Mouse (Mus musculus): ENCODE data around the gene Fignl2. TPM values are rescaled to one million over a fixed set of nuclear protein-coding genes. Genes with fewer than 3 reads are reported as not detected.

Fignl2 gene
- polyA plus RNA-seq, 2 experiments, result 0.28 to 1.0 TPM

DNA sequence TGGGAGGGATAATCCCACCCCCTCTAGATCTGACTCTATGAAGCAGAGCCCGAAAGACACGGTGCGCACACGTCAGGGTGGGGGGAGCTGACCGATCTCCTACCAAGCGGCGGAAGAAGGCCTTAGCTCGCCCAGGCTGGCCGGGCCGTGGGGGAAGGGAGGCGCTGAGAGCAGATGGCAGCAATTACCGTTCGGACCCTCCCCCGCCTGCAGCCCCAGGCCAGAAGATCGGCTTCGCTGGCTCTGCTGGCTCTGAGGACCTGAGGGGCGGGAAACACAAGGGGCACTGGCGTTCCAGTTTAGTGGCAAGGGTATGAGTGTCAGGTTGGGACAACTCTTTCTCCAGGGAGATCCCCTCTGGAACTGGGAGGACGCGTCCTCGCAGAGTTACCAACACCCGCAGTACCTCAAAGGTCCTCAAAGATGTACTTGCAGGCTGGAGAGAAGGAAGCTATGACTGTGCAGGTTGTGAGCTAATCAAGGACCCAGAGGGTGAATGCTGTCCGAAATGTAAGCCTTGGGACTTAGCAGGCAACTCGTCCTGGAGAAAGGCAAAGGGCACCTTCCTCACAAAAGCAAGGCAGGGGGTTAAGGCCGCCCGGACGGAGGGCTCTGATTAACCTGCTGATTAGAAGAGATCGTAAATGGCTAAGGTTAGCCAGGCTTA is 19.8 kb upstream of the Fignl2 start:
- Histone ChIP-seq H3K27me3 (ENCODE audit: control insufficient read depth, insufficient read depth, low read length) (no peaks in the 10 kb centered on the region; the same call in 1 of the 2 replicates), H3K4me1 (replicated peaks; ENCODE audit: control insufficient read depth in 2 of 2, insufficient read depth in 2 of 2, low read length in 1 of 2) (no peaks in the 10 kb centered on the region), H3K27ac (no peak overlapping the region), H3K9me3 (ENCODE audit: control insufficient read depth, low read length) (no peaks in the 10 kb centered on the region), H3K36me3 (replicated peaks; ENCODE audit: control insufficient read depth, insufficient read depth, low read depth) (no peaks in the 10 kb centered on the region), H3K4me3 (ENCODE audit: insufficient read depth in 1 of 2, low read depth in 2 of 2, low read length in 2 of 2) (no peak overlapping the region), H3K9ac (replicated peaks) (no peak overlapping the region), H3K4me2 (ENCODE audit: low read depth) (0 out of 2 replicates have a peak overlapping the region, but pooled peaks have one; percentile 1)
- no peak for TF ChIP-seq CTCF (IDR thresholded peaks at IDR 0.05; ENCODE audit: low read depth)
- TF ChIP-seq EP300 (IDR thresholded peaks at IDR 0.05; ENCODE audit: low read depth), result no peak
- no peak for DNase-seq (ENCODE audit: low read depth in 3 of 3, low spot score in 3 of 3)
- 6% methylated on average over 28 of the region's 28 CpGs for WGBS (ENCODE audit: insufficient replicate concordance)
- no peak for ATAC-seq (ENCODE audit: insufficient read depth)

DNA sequence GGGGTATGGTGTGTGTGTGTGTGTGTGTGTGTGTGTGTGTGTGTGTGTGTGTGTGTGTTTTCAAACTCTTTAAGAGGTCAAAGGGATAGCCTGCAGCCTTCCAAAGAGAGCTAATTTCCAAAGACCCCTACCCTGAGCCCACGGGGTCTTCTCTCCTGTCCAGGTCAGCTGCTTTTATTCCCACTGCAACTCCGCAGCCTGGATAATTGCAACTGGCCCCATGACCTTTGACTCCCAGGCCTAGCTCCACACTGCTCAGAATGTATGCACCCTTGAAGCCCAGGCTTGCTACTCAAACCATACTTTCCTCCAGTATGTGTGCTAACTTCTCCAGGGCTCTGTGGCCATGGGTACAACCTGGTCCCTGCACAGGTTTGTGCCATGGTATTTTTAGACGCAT is 17.0 kb upstream of the Fignl2 start:
- DNase-seq (ENCODE audit: low read depth in 3 of 3, low spot score in 3 of 3) (no peak), ATAC-seq (ENCODE audit: insufficient read depth) (no peak)
- no peak overlapping the region for H3K9ac ChIP-seq (replicated peaks)
- no peaks in the 10 kb centered on the region; the same call in none of the 2 replicates for H3K27me3 ChIP-seq (ENCODE audit: control insufficient read depth, insufficient read depth, low read length)
- no peak overlapping the region for H3K4me2 ChIP-seq (ENCODE audit: low read depth)
- no peak overlapping the region for H3K27ac ChIP-seq
- 46% methylated on average over 3 of the region's 3 CpGs for WGBS (ENCODE audit: insufficient replicate concordance)
- no peak overlapping the region for H3K4me3 ChIP-seq (ENCODE audit: insufficient read depth in 1 of 2, low read depth in 2 of 2, low read length in 2 of 2)
- no peaks in the 10 kb centered on the region for H3K36me3 ChIP-seq (replicated peaks; ENCODE audit: control insufficient read depth, insufficient read depth, low read depth)
- H3K4me1 ChIP-seq (replicated peaks; ENCODE audit: control insufficient read depth in 2 of 2, insufficient read depth in 2 of 2, low read length in 1 of 2), result no peaks in the 10 kb centered on the region
- no peaks in the 10 kb centered on the region for H3K9me3 ChIP-seq (ENCODE audit: control insufficient read depth, low read length)
- no peak for TF ChIP-seq EP300 (IDR thresholded peaks at IDR 0.05; ENCODE audit: low read depth)
- no peak for TF ChIP-seq CTCF (IDR thresholded peaks at IDR 0.05; ENCODE audit: low read depth)

DNA sequence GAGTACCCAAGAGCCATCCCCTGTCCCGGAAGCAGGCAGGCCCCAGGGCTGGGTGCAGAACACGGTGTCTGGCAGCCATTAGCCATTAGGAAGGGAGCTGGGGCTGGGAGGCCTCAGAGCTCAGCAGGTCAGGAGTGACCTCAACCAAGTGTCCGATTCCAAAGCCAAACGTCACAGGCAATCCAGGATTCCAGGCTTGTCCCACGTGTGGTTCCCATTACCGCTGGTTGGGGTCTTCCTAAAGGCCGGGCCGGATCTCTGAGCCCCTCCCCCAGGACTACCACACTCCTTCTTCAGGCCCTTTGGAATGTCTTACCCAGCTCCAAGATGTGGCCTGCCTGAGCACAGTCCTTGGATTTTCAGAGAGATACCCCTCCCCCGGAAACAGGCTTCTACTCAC is 16.6 kb upstream of the Fignl2 start:
- no peak for ATAC-seq (ENCODE audit: insufficient read depth)

DNA sequence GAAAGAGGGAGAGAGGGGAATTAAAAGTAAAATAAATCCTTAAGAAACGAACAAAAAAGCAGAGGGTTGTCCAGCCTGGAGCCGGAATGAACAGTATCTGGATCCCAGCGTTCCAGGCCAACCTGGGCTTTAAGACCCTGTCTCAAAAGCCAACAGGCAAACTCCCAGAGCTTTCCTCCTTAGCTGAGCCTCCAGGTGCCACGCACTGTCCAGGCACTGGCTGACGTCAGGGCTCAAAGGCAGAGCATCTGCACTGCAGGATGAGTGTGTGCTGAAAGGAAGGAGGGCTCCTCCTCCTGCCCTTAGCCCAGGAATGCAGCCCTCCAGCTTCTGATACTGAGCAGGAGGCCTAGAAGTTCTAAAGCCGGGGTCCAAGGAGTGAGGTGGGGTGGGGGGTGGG is 15.6 kb upstream of the Fignl2 start:
- 55% methylated on average over 6 of the region's 6 CpGs for WGBS (ENCODE audit: insufficient replicate concordance)
- H3K4me3 ChIP-seq (ENCODE audit: insufficient read depth in 1 of 2, low read depth in 2 of 2, low read length in 2 of 2), result no peak overlapping the region
- no peak overlapping the region for H3K9ac ChIP-seq (replicated peaks)
- H3K4me1 ChIP-seq (replicated peaks; ENCODE audit: control insufficient read depth in 2 of 2, insufficient read depth in 2 of 2, low read length in 1 of 2), result no peaks in the 10 kb centered on the region
- H3K4me2 ChIP-seq (ENCODE audit: low read depth), result no peak overlapping the region
- no peak for ATAC-seq (ENCODE audit: insufficient read depth)
- H3K27me3 ChIP-seq (ENCODE audit: control insufficient read depth, insufficient read depth, low read length), result no peaks in the 10 kb centered on the region; the same call in none of the 2 replicates
- no peak for DNase-seq (ENCODE audit: low read depth in 3 of 3, low spot score in 3 of 3)
- H3K27ac ChIP-seq, result no peak overlapping the region
- no peaks in the 10 kb centered on the region for H3K9me3 ChIP-seq (ENCODE audit: control insufficient read depth, low read length)
- no peak for TF ChIP-seq CTCF (IDR thresholded peaks at IDR 0.05; ENCODE audit: low read depth)
- no peak for TF ChIP-seq EP300 (IDR thresholded peaks at IDR 0.05; ENCODE audit: low read depth)
- no peaks in the 10 kb centered on the region for H3K36me3 ChIP-seq (replicated peaks; ENCODE audit: control insufficient read depth, insufficient read depth, low read depth)

More for the DNA sequence above, 16.6 kb upstream of the Fignl2 start:
- H3K4me2 ChIP-seq (ENCODE audit: low read depth), result no peak overlapping the region
- no peak overlapping the region for H3K9ac ChIP-seq (replicated peaks)
- DNase-seq (ENCODE audit: low read depth in 3 of 3, low spot score in 3 of 3), result no peak
- 63% methylated on average over 9 of the region's 9 CpGs for WGBS (ENCODE audit: insufficient replicate concordance)
- H3K9me3 ChIP-seq (ENCODE audit: control insufficient read depth, low read length), result no peaks in the 10 kb centered on the region
- H3K4me1 ChIP-seq (replicated peaks; ENCODE audit: control insufficient read depth in 2 of 2, insufficient read depth in 2 of 2, low read length in 1 of 2), result no peaks in the 10 kb centered on the region
- TF ChIP-seq CTCF (IDR thresholded peaks at IDR 0.05; ENCODE audit: low read depth) (no peak), EP300 (IDR thresholded peaks at IDR 0.05; ENCODE audit: low read depth) (no peak)
- no peaks in the 10 kb centered on the region; the same call in none of the 2 replicates for H3K27me3 ChIP-seq (ENCODE audit: control insufficient read depth, insufficient read depth, low read length)
- H3K27ac ChIP-seq, result no peak overlapping the region
- no peaks in the 10 kb centered on the region for H3K36me3 ChIP-seq (replicated peaks; ENCODE audit: control insufficient read depth, insufficient read depth, low read depth)
- H3K4me3 ChIP-seq (ENCODE audit: insufficient read depth in 1 of 2, low read depth in 2 of 2, low read length in 2 of 2), result no peak overlapping the region

DNA sequence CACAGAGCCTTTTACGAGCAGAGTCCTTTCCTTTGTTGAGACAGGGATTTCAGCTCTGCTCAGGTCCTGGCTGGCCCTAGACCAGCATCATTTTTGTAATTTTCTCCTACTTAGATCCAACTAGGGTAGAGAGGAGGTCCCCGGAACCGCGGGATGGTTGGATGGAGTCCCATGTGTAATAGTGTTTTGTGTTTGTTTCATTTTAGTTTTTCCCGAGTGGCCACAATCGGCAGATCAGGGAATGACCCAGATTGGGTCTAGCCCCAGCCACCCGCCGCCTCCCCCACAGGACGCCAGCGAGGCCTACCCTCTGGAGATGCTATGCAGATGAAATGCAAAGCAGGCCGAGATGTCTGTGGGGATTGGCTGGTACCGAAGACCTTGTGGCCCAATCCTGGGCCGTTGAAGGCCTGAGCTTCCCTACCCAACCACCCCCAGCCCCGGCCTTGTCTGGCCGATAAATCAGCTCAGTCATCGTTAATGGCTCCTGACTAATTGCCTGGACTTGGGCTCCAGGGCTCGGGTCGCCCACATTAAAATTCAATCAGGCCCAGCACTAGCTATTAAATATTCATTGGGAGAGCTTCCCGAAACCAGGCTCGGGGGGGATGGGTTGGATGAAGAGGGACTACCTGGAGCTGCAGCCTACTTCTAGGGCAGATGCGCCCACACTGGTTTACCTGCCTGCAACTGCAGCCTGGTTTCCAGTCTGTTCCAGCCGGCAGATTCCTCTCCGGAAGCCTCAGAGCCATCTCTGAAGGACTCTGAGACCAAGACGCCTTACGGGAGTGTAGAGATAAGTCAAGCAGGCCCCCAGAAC is 14.7 kb upstream of the Fignl2 start:
- TF ChIP-seq EP300 (IDR thresholded peaks at IDR 0.05; ENCODE audit: low read depth) (no peak), CTCF (IDR thresholded peaks at IDR 0.05; ENCODE audit: low read depth) (no peak)
- no peak overlapping the region for H3K9ac ChIP-seq (replicated peaks)
- no peaks in the 10 kb centered on the region for H3K36me3 ChIP-seq (replicated peaks; ENCODE audit: control insufficient read depth, insufficient read depth, low read depth)
- no peak overlapping the region for H3K4me3 ChIP-seq (ENCODE audit: insufficient read depth in 1 of 2, low read depth in 2 of 2, low read length in 2 of 2)
- H3K4me1 ChIP-seq (replicated peaks; ENCODE audit: control insufficient read depth in 2 of 2, insufficient read depth in 2 of 2, low read length in 1 of 2), result no peaks in the 10 kb centered on the region
- DNase-seq (ENCODE audit: low read depth in 3 of 3, low spot score in 3 of 3) (no peak), ATAC-seq (ENCODE audit: insufficient read depth) (peak; percentile 23; the same call in 1 of the 2 replicates)
- no peak overlapping the region for H3K27ac ChIP-seq
- H3K9me3 ChIP-seq (ENCODE audit: control insufficient read depth, low read length), result no peaks in the 10 kb centered on the region
- no peak overlapping the region for H3K4me2 ChIP-seq (ENCODE audit: low read depth)
- 32% methylated on average over 25 of the region's 25 CpGs for WGBS (ENCODE audit: insufficient replicate concordance)
- no peaks in the 10 kb centered on the region; the same call in 1 of the 2 replicates for H3K27me3 ChIP-seq (ENCODE audit: control insufficient read depth, insufficient read depth, low read length)

All from liver, embryonic 14.5 days (tissue).